11 mouse cellular contexts compared by ENCODE assay signal in the genomic region with DNA sequence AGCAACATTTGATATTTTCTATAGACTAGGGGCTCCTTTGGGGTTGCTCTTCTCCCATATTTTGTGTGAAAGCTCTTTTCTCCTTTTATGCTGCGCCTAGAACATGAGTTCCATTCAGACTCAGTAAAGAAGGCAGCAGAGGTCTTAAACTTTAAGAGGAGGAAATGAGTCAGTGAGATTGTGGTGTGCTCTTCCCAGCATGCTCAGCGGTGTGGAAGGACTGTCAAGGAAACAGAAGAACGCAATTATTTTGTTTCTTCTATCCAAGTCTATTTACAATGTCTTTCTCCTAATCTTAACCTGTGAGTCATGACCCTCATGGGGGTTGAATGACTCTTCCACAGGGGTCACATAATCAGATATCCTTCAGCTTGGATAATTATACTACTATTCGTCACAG.
"Had no signal": no experiment of that assay in that cellular context is flagged by ENCODE, and none has a peak within 500 bp of the region (broad histone marks: within the 10 kb centered on the region; RNA-seq: fewer than 3 reads in every experiment).

No protein-coding gene starts in this region.

- H3K9ac ChIP-seq: limb, embryonic 13.5 days; liver, embryonic 14.5 days; neural tube, embryonic 12.5 days had no signal

- H3K4me1 ChIP-seq: limb, embryonic 13.5 days; midbrain, embryonic 10.5 days; neural tube, embryonic 12.5 days had no signal

- H3K36me3 ChIP-seq: limb, embryonic 13.5 days; midbrain, embryonic 10.5 days; neural tube, embryonic 12.5 days had no signal

- H3K27me3 ChIP-seq: limb, embryonic 13.5 days; neural tube, embryonic 12.5 days had no signal

- H3K9me3 ChIP-seq: limb, embryonic 13.5 days; midbrain, embryonic 10.5 days; neural tube, embryonic 12.5 days had no signal

- H3K27ac ChIP-seq: layer of hippocampus, adult 2 months; limb, embryonic 13.5 days; liver, embryonic 14.5 days; midbrain, embryonic 10.5 days; neural tube, embryonic 12.5 days had no signal

- DNase-seq: kidney, postnatal 10 days; kidney, postnatal 4 days; left cerebral cortex, postnatal 4 days; lung, adult 18-20 months; midbrain, embryonic 14.5 days; thymus, postnatal 36 days had no signal

- H3K4me3 ChIP-seq: layer of hippocampus, adult 2 months; limb, embryonic 13.5 days; midbrain, embryonic 10.5 days; neural tube, embryonic 12.5 days had no signal

- H3K4me2 ChIP-seq: limb, embryonic 13.5 days; neural tube, embryonic 12.5 days had no signal
